Mouse (Mus musculus): ENCODE measurements around the gene Nell2. TPM values are rescaled to one million over a fixed set of nuclear protein-coding genes. Genes with fewer than 3 reads are reported as not detected.
"Not testable (repeated sequence)": the region's sequence is repeated elsewhere in the genome, so short reads cannot be mapped to it uniquely, and the experiment has no call there.

Nell2 gene
- polyA plus RNA-seq, 2 experiments = 16.2 to 17.5 TPM

- ATAC-seq (ENCODE audit: low FRiP score, low read depth) = no peak
- no peak for DNase-seq (ENCODE audit: low spot score)
- Histone ChIP-seq H3K27me3 (ENCODE audit: control insufficient read depth, insufficient read depth, low read length) (no peaks in the 10 kb centered on the region), H3K4me1 (ENCODE audit: control insufficient read depth, insufficient read depth, low read length) (no peaks in the 10 kb centered on the region), H3K27ac (replicated peaks; ENCODE audit: low read depth, low read length) (no peak overlapping the region), H3K36me3 (ENCODE audit: control insufficient read depth, insufficient read depth, low read length) (no peaks in the 10 kb centered on the region), H3K9ac (ENCODE audit: low read depth, low read length, severe bottlenecking) (no peak overlapping the region), H3K4me3 (replicated peaks; ENCODE audit: low read length) (no peak overlapping the region), H3K9me3 (ENCODE audit: control insufficient read depth, low read length) (no peaks in the 10 kb centered on the region), H3K4me2 (replicated peaks; ENCODE audit: low read depth, low read length, severe bottlenecking) (no peak overlapping the region)
- no peak for TF ChIP-seq POLR2A (IDR thresholded peaks at IDR 0.05; ENCODE audit: borderline replicate concordance, extremely low read depth, insufficient read depth, insufficient read length)
- WGBS = 92% methylated on average over 11 of the region's 11 CpGs
These were observed 282.8 kb downstream of the Nell2 start for GRCm38 (mm10) chr15:95245516-95245915.

GRCm38 (mm10) chr15:95243876-95244275, 284.5 kb downstream of the Nell2 start:
- no peak overlapping the region for H3K27ac ChIP-seq (replicated peaks; ENCODE audit: low read depth, low read length)
- DNase-seq (ENCODE audit: low spot score) = no peak
- no peak for TF ChIP-seq POLR2A (IDR thresholded peaks at IDR 0.05; ENCODE audit: borderline replicate concordance, extremely low read depth, insufficient read depth, insufficient read length)
- no peaks in the 10 kb centered on the region for H3K27me3 ChIP-seq (ENCODE audit: control insufficient read depth, insufficient read depth, low read length)
- ATAC-seq (ENCODE audit: low FRiP score, low read depth) = no peak
- H3K36me3 ChIP-seq (ENCODE audit: control insufficient read depth, insufficient read depth, low read length) = no peaks in the 10 kb centered on the region
- H3K9ac ChIP-seq (ENCODE audit: low read depth, low read length, severe bottlenecking) = no peak overlapping the region
- H3K4me2 ChIP-seq (replicated peaks; ENCODE audit: low read depth, low read length, severe bottlenecking) = no peak overlapping the region
- 70% methylated on average over 8 of the region's 8 CpGs for WGBS
- no peak overlapping the region for H3K4me3 ChIP-seq (replicated peaks; ENCODE audit: low read length)
- no peaks in the 10 kb centered on the region for H3K4me1 ChIP-seq (ENCODE audit: control insufficient read depth, insufficient read depth, low read length)
- H3K9me3 ChIP-seq (ENCODE audit: control insufficient read depth, low read length) = no peaks in the 10 kb centered on the region

- no peak for DNase-seq (ENCODE audit: low spot score)
- WGBS = 90% methylated on average over 3 of the region's 3 CpGs
- H3K4me2 ChIP-seq (replicated peaks; ENCODE audit: low read depth, low read length, severe bottlenecking) = no peak overlapping the region
- H3K4me3 ChIP-seq (replicated peaks; ENCODE audit: low read length) = no peak overlapping the region
- no peaks in the 10 kb centered on the region for H3K27me3 ChIP-seq (ENCODE audit: control insufficient read depth, insufficient read depth, low read length)
- TF ChIP-seq POLR2A (IDR thresholded peaks at IDR 0.05; ENCODE audit: borderline replicate concordance, extremely low read depth, insufficient read depth, insufficient read length) = no peak
- H3K4me1 ChIP-seq (ENCODE audit: control insufficient read depth, insufficient read depth, low read length) = no peaks in the 10 kb centered on the region
- H3K36me3 ChIP-seq (ENCODE audit: control insufficient read depth, insufficient read depth, low read length) = no peaks in the 10 kb centered on the region
- H3K9me3 ChIP-seq (ENCODE audit: control insufficient read depth, low read length) = no peaks in the 10 kb centered on the region
- no peak overlapping the region for H3K9ac ChIP-seq (ENCODE audit: low read depth, low read length, severe bottlenecking)
- H3K27ac ChIP-seq (replicated peaks; ENCODE audit: low read depth, low read length) = no peak overlapping the region
- ATAC-seq (ENCODE audit: low FRiP score, low read depth) = no peak
These were observed 287.2 kb downstream of the Nell2 start for GRCm38 (mm10) chr15:95241161-95241560.

GRCm38 (mm10) chr15:95237021-95237420, 291.3 kb downstream of the Nell2 start:
- not testable (repeated sequence) for H3K4me3 ChIP-seq (replicated peaks; ENCODE audit: low read length); DNase-seq (ENCODE audit: low spot score); H3K27me3 ChIP-seq (ENCODE audit: control insufficient read depth, insufficient read depth, low read length); H3K4me2 ChIP-seq (replicated peaks; ENCODE audit: low read depth, low read length, severe bottlenecking); H3K9ac ChIP-seq (ENCODE audit: low read depth, low read length, severe bottlenecking); H3K27ac ChIP-seq (replicated peaks; ENCODE audit: low read depth, low read length); H3K36me3 ChIP-seq (ENCODE audit: control insufficient read depth, insufficient read depth, low read length); ATAC-seq (ENCODE audit: low FRiP score, low read depth); H3K4me1 ChIP-seq (ENCODE audit: control insufficient read depth, insufficient read depth, low read length); H3K9me3 ChIP-seq (ENCODE audit: control insufficient read depth, low read length)
- WGBS = 95% methylated on average over 2 of the region's 2 CpGs

- WGBS = 73% methylated on average over 3 of the region's 3 CpGs
- no peak for TF ChIP-seq POLR2A (IDR thresholded peaks at IDR 0.05; ENCODE audit: borderline replicate concordance, extremely low read depth, insufficient read depth, insufficient read length)
- H3K27ac ChIP-seq (replicated peaks; ENCODE audit: low read depth, low read length) = no peak overlapping the region
- no peaks in the 10 kb centered on the region for H3K36me3 ChIP-seq (ENCODE audit: control insufficient read depth, insufficient read depth, low read length)
- DNase-seq (ENCODE audit: low spot score) (no peak), ATAC-seq (ENCODE audit: low FRiP score, low read depth) (no peak)
- no peaks in the 10 kb centered on the region for H3K9me3 ChIP-seq (ENCODE audit: control insufficient read depth, low read length)
- H3K4me2 ChIP-seq (replicated peaks; ENCODE audit: low read depth, low read length, severe bottlenecking) = no peak overlapping the region
- H3K4me1 ChIP-seq (ENCODE audit: control insufficient read depth, insufficient read depth, low read length) = no peaks in the 10 kb centered on the region
- H3K27me3 ChIP-seq (ENCODE audit: control insufficient read depth, insufficient read depth, low read length) = no peaks in the 10 kb centered on the region
- H3K9ac ChIP-seq (ENCODE audit: low read depth, low read length, severe bottlenecking) = no peak overlapping the region
- no peak overlapping the region for H3K4me3 ChIP-seq (replicated peaks; ENCODE audit: low read length)
These were observed 291.9 kb downstream of the Nell2 start for GRCm38 (mm10) chr15:95236509-95236908.

- Histone ChIP-seq H3K9ac (ENCODE audit: low read depth, low read length, severe bottlenecking) (no peak overlapping the region), H3K4me1 (ENCODE audit: control insufficient read depth, insufficient read depth, low read length) (no peaks in the 10 kb centered on the region), H3K9me3 (ENCODE audit: control insufficient read depth, low read length) (no peaks in the 10 kb centered on the region), H3K27ac (replicated peaks; ENCODE audit: low read depth, low read length) (no peak overlapping the region), H3K4me2 (replicated peaks; ENCODE audit: low read depth, low read length, severe bottlenecking) (no peak overlapping the region), H3K4me3 (replicated peaks; ENCODE audit: low read length) (no peak overlapping the region), H3K27me3 (ENCODE audit: control insufficient read depth, insufficient read depth, low read length) (no peaks in the 10 kb centered on the region), H3K36me3 (ENCODE audit: control insufficient read depth, insufficient read depth, low read length) (no peaks in the 10 kb centered on the region)
- TF ChIP-seq POLR2A (IDR thresholded peaks at IDR 0.05; ENCODE audit: borderline replicate concordance, extremely low read depth, insufficient read depth, insufficient read length) = no peak
- no peak for ATAC-seq (ENCODE audit: low FRiP score, low read depth)
- no peak for DNase-seq (ENCODE audit: low spot score)
- 80% methylated on average over 13 of the region's 13 CpGs for WGBS
These were observed 297.2 kb downstream of the Nell2 start for GRCm38 (mm10) chr15:95231171-95231570.
